Mouse (Mus musculus) embryonic facial prominence, embryonic 11.5 days (tissue): ENCODE measurements at regions not wholly inside any gene's neighbourhood (a gene's known extent, or its start where the extent isn't known, plus 50 kb on each side); places are given as distances from the start of the nearest gene placed in this dataset.
A peak's percentile ranks its signal among the peaks of the same experiment; 100 is the strongest.

Experiments
- ATAC-seq: fragments of 200-750 bp; cut with Nextera tagmentation; replicated peaks from 2 replicates; pipeline ENCODE4 v1.8.0; 2017; ENCODE audit warnings: low read depth; ENCODE audit not compliant: insufficient number of reproducible peaks, low FRiP score, low TSS enrichment
- DNase-seq: peaks from one replicate; pipeline ENCODE4 v3.0.0-alpha.2; 2015; ENCODE audit warnings: low spot score
- H3K27ac ChIP-seq: fragments of 300-500 bp; sonication (generic); replicated peaks from 2 replicates; pipeline ENCODE4 v1.5.1; 2014; ENCODE audit warnings: mild to moderate bottlenecking, low read depth, low read length, control low read depth
- H3K27me3 ChIP-seq: fragments of 300-500 bp; sonication (generic); 2 replicates; pipeline ENCODE4 v1.6.1; 2014; ENCODE audit warnings: mild to moderate bottlenecking, low read length, moderate library complexity, mixed read lengths; ENCODE audit not compliant: control insufficient read depth, insufficient read depth
- H3K36me3 ChIP-seq: fragments of 300-500 bp; sonication (generic); replicated peaks from 2 replicates; pipeline ENCODE4 v1.6.1; 2014; ENCODE audit warnings: low read depth, mild to moderate bottlenecking, low read length, moderate library complexity, mixed read lengths; ENCODE audit not compliant: control insufficient read depth, insufficient read depth
- H3K4me1 ChIP-seq: fragments of 300-500 bp; sonication (generic); 2 replicates; pipeline ENCODE4 v1.6.1; 2014; ENCODE audit warnings: low read length, mixed read lengths; ENCODE audit not compliant: control insufficient read depth, insufficient read depth
- H3K4me2 ChIP-seq: fragments of 300-500 bp; sonication (generic); 2 replicates; pipeline ENCODE4 v1.6.1; 2014; ENCODE audit warnings: low read depth, mild to moderate bottlenecking, control low read depth, low read length, moderate library complexity
- H3K4me3 ChIP-seq: fragments of 300-500 bp; sonication (generic); 2 replicates; pipeline ENCODE4 v1.5.1; 2014; ENCODE audit warnings: low read depth, low read length, control low read depth
- H3K9ac ChIP-seq: fragments of 300-500 bp; sonication (generic); replicated peaks from 2 replicates; pipeline ENCODE4 v1.6.1; 2014; ENCODE audit warnings: mild to moderate bottlenecking, control low read depth, low read length
- H3K9me3 ChIP-seq: fragments of 300-500 bp; sonication (generic); replicated peaks from 2 replicates; pipeline ENCODE4 v1.6.1; 2016; ENCODE audit warnings: mild to moderate bottlenecking, low read length, inconsistent platforms, mixed read lengths; ENCODE audit not compliant: control insufficient read depth
- WGBS: fragments of 180-500 bp; shearing (Covaris S2); extraction: QIAGEN DNeasy Blood & Tissue Kit; methylation state at CpG from one replicate; pipeline ENCODE4 v1.1.7; 2014; 5-methylcytosine and 5-hydroxymethylcytosine counted together

DNA sequence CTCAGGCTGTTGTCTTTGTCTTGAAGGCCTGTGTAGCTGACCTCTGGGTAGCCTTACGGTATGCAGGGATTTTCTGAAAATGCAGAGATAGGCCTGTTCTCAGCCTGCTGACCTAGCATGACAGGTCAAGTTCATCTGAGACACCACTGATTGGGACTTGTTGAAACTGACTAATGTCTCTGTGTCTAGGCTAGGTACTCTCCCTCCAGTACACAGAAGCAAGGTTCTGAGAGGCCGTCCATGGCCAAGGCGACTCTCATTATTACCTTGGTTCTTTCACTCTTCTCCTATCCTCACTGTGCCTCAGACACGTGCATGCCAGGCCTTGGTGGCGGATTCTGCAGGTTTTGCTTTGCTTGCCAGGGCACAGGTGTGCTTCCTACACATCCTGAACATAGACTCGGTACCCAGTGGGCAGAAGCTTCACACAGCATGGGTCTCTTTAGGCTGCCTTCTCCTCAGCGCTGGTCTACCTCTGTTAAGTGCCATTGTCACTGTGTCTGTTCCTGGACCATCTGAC is 208.3 kb downstream of the Adra2a start:
- Histone ChIP-seq H3K4me1 (no peaks in the 10 kb centered on the region), H3K27me3 (no peaks in the 10 kb centered on the region), H3K27ac (no peak overlapping the region), H3K36me3 (no peaks in the 10 kb centered on the region), H3K4me3 (no peak overlapping the region), H3K4me2 (no peak overlapping the region), H3K9me3 (no peaks in the 10 kb centered on the region), H3K9ac (no peak overlapping the region)
- DNase-seq, result no peak
- 84% methylated on average over 7 of the region's 7 CpGs for WGBS
- ATAC-seq, result no peak

DNA sequence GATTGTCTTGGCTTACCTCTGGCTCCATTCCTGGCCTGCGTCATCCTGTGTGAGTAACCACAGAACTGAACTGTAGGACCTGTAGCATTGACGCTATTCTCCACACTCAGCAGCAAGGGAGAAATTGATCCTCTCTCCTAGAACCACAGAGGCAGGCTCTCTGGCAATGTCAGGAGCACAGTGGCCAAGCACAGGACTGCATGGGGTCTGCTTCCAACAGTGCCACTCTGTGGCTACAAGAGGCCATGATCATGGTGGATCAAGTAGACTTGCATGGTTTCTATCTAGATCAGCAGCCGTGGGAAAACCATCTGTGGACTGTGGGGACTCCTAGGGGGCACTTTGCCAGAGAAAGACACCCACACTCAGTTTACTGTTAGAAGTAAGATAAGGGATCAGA is 213.9 kb downstream of the Adra2a start:
- Histone ChIP-seq H3K27ac (no peak overlapping the region), H3K36me3 (no peaks in the 10 kb centered on the region), H3K9ac (no peak overlapping the region), H3K27me3 (no peaks in the 10 kb centered on the region), H3K4me2 (no peak overlapping the region), H3K4me1 (no peaks in the 10 kb centered on the region), H3K9me3 (no peaks in the 10 kb centered on the region), H3K4me3 (no peak overlapping the region)
- DNase-seq (no peak), ATAC-seq (no peak)
- 89% methylated on average over 3 of the region's 3 CpGs for WGBS

DNA sequence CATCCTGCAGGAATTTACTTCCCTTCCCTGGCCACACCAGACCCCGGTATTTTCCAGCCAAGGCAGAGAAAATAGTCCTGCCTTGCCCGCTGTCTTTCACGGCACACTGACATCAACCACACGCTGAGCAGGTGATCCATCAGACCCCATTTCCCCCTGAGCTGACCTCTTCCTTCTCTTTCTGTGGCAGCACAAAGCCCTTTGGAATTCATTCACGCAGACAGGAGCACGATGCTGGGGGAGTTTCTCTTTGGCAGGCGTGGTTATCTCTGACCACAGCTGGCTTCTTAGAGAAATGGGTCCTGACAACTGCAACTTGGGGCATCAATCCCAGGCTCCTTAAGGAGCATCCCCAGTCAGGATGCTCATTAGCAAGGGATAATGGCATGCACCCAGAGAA is 215.2 kb downstream of the Adra2a start:
- no peak overlapping the region for H3K4me2 ChIP-seq
- H3K36me3 ChIP-seq, result no peaks in the 10 kb centered on the region
- no peaks in the 10 kb centered on the region for H3K27me3 ChIP-seq
- ATAC-seq, result no peak
- H3K4me1 ChIP-seq, result no peaks in the 10 kb centered on the region
- no peaks in the 10 kb centered on the region for H3K9me3 ChIP-seq
- H3K9ac ChIP-seq, result no peak overlapping the region
- DNase-seq, result no peak
- 18% methylated on average over 7 of the region's 7 CpGs for WGBS
- no peak overlapping the region for H3K27ac ChIP-seq
- H3K4me3 ChIP-seq, result no peak overlapping the region

DNA sequence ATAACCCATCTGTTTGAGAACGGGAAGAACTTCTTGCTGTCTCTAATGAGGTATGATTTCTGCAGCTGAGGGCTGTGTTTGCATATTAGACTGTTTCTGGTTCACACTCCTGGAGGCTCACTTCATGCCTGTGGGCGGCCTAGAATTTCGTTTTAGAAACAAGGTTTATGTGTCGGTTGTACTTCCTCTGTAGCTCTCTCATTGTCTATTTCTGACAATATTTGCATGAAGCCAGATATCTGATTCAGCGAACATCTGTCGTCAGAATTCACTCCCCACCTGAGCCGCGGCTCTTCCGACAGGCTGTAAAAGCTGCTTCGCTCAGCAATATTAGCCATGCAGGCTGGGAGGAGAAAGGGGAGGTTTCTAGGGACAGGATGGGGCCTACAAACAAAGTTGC is 233.4 kb downstream of the Adra2a start:
- DNase-seq, result no peak

DNA sequence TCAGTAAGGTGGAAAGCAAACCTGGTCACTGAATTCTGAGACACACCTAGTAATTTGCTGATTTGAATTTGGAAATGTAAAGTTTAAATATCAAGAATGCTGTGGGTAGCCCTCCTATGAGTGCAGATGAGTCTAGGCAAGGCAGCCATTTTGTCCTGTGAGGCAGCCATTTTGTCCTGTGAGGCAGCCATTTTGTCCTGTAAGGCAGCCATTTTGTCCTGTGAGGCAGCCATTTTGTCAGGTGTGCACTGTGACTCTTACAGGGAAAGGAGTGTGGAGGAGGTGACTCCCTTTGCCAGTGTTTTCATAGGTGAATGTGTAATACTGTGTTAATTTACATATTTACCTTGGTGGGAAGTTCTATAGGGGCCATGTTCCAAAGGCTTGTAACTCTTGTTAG is 241.5 kb downstream of the Adra2a start:
- no peak overlapping the region for H3K4me2 ChIP-seq
- H3K9ac ChIP-seq, result no peak overlapping the region
- no peak overlapping the region for H3K27ac ChIP-seq
- H3K27me3 ChIP-seq, result no peaks in the 10 kb centered on the region
- peak; percentile 5 for DNase-seq
- no peak for ATAC-seq
- H3K4me1 ChIP-seq, result no peaks in the 10 kb centered on the region
- no peaks in the 10 kb centered on the region for H3K9me3 ChIP-seq
- H3K36me3 ChIP-seq, result no peaks in the 10 kb centered on the region
- no peak overlapping the region for H3K4me3 ChIP-seq

More for the DNA sequence above, 233.4 kb downstream of the Adra2a start:
- no peak overlapping the region for H3K4me3 ChIP-seq
- 93% methylated on average over 10 of the region's 10 CpGs for WGBS
- H3K4me2 ChIP-seq, result no peak overlapping the region
- no peak for ATAC-seq
- H3K4me1 ChIP-seq, result no peaks in the 10 kb centered on the region
- no peaks in the 10 kb centered on the region for H3K9me3 ChIP-seq
- H3K9ac ChIP-seq, result no peak overlapping the region
- H3K27ac ChIP-seq, result no peak overlapping the region
- H3K27me3 ChIP-seq, result no peaks in the 10 kb centered on the region
- no peaks in the 10 kb centered on the region for H3K36me3 ChIP-seq

DNA sequence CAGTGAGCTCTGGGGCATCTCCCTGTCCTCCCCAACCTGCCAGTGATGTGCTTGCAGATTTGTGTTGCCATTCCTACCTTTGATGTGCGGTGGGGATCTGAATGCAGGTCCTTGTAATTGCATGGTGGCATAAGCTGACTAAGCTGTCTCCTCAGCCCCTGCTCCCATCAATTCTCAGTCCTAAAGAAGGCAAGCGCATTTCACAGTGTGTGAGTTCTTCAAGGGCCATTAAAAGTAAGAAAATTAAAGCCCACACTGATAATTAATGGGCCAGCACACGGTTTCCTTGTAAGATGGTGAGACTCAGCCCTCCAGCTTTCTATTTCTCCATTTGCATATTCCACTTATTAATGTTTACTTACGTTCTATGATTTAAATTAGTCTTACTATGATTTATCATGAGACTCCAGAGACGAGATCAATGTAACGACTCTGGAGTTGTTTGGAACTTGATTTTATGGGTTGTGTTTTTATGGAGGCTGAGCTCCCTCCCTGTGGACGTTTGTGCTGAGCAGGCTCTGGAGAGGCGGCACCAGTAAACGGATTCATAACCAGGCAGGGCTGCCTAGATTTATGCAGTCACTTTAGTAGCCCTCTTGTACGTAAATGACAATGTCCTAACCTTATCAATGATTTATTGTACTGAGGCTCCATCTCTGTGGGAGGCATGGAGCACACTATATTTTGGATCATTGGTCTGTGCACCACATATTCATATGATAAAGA is 253.9 kb downstream of the Adra2a start:
- no peaks in the 10 kb centered on the region for H3K27me3 ChIP-seq
- no peaks in the 10 kb centered on the region for H3K4me1 ChIP-seq
- H3K4me2 ChIP-seq, result no peak overlapping the region
- DNase-seq (no peak), ATAC-seq (no peak)
- no peak overlapping the region for H3K9ac ChIP-seq
- H3K4me3 ChIP-seq, result no peak overlapping the region
- 90% methylated on average over 10 of the region's 10 CpGs for WGBS
- H3K9me3 ChIP-seq, result no peaks in the 10 kb centered on the region
- no peak overlapping the region for H3K27ac ChIP-seq
- H3K36me3 ChIP-seq, result no peaks in the 10 kb centered on the region

DNA sequence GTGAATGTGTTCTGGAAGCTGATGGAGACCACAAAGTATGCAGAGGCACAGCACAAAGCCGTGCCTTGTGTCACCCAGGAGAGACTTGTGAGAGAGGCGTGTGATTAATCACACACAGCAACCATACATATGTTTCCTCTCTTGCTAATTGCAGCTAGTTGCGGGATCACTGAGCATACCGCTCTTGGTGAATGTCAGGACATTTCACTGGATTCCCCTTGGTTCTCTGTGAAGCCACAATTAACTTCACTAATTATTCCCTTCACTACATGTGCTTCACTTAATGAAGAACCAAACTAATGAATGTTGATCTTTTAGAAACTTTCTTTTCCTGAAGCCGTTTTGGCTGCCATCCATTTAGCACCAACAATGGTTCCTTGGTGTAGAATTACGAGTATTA is 267.3 kb downstream of the Adra2a start:
- no peaks in the 10 kb centered on the region for H3K4me1 ChIP-seq
- WGBS, result 58% methylated on average over 6 of the region's 6 CpGs
- no peak overlapping the region for H3K4me3 ChIP-seq
- H3K36me3 ChIP-seq, result no peaks in the 10 kb centered on the region
- no peak overlapping the region for H3K27ac ChIP-seq
- DNase-seq (peak; percentile 2), ATAC-seq (no peak)
- H3K27me3 ChIP-seq, result no peaks in the 10 kb centered on the region
- H3K4me2 ChIP-seq, result no peak overlapping the region
- no peaks in the 10 kb centered on the region for H3K9me3 ChIP-seq
- no peak overlapping the region; the same call in 1 of the 2 replicates for H3K9ac ChIP-seq

DNA sequence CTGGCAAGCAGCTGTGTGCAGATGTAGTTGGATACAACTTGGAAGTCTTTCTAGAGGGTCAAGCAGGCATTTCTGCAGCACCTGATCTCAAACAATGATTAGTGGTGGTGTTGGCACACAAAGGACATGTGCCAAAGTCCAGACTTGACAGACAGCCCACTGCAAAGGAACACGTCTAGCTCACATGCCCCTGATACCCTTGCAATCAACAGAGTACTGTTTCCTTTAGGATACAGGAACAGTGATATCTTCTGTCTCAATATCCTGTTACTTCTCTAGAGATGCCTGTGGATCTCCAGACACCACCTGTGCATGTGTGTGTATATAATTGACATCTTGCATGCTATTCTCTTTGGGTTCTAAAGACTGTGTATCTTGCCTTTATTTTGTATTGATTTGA is 267.8 kb downstream of the Adra2a start:
- Histone ChIP-seq H3K27ac (no peak overlapping the region), H3K4me3 (no peak overlapping the region), H3K9me3 (no peaks in the 10 kb centered on the region), H3K4me1 (no peaks in the 10 kb centered on the region), H3K9ac (no peak overlapping the region), H3K27me3 (no peaks in the 10 kb centered on the region), H3K36me3 (no peaks in the 10 kb centered on the region), H3K4me2 (no peak overlapping the region)
- ATAC-seq (no peak), DNase-seq (no peak)
- WGBS, result 69% methylated on average over 1 of the region's 1 CpGs
